Mouse (Mus musculus): ENCODE data around the gene Mrpl50. TPM values are rescaled to one million over a fixed set of nuclear protein-coding genes. Genes with fewer than 3 reads are reported as not detected.

The Mrpl50 gene
- 22.7 TPM for polyA plus RNA-seq (2017; shearing (Covaris generic))

GRCm38 (mm10) chr4:49520572-49521340, at the start of gene Mrpl50, which contains the start of gene Zfp189:
Gene Mrpl50 (minus strand): TSS chr4:49521093.
Gene Zfp189 (plus strand): TSS chr4:49521176.

GRCm38 (mm10) chr4:49549383-49549782, 28.5 kb upstream of the Mrpl50 start, which contains the start of gene Aldob:
Gene Aldob (minus strand): TSS chr4:49549546.

GRCm38 (mm10) chr4:49506386-49506785, 14.5 kb downstream of the Mrpl50 start, which contains the start of gene Baat:
Gene Baat (minus strand): TSS chr4:49506557.

GRCm38 (mm10) chr4:49473435-49474100, 47.3 kb downstream of the Mrpl50 start, which contains the start of gene Acnat1:
Gene Acnat1 (minus strand): TSS chr4:49473912.

Other genes starting within 250 kb of the Mrpl50 start
- gene Acnat2, start 112.9 kb downstream of the Mrpl50 start, polyA plus RNA-seq (2017; shearing (Covaris generic)) = not detected
- not detected for gene Acnat1, start 47.2 kb downstream of the Mrpl50 start, polyA plus RNA-seq (2017; shearing (Covaris generic))
- gene Baat, start 14.5 kb downstream of the Mrpl50 start, polyA plus RNA-seq (2017; shearing (Covaris generic)) = not detected
- gene Zfp189, start 83 bp upstream of the Mrpl50 start, polyA plus RNA-seq (2017; shearing (Covaris generic)) = 3.0 TPM
- not detected for gene Aldob, start 28.5 kb upstream of the Mrpl50 start, polyA plus RNA-seq (2017; shearing (Covaris generic))
- gene Tmem246, start 76.8 kb upstream of the Mrpl50 start, polyA plus RNA-seq (2017; shearing (Covaris generic)) = not detected
- 53.8 TPM for gene Rnf20, start 110.9 kb upstream of the Mrpl50 start, polyA plus RNA-seq (2017; shearing (Covaris generic))
- not detected for gene Ppp3r2, start 160.9 kb upstream of the Mrpl50 start, polyA plus RNA-seq (2017; shearing (Covaris generic))

Measured in naive thymus-derived CD4-positive, alpha-beta T cell, adult 5 months (primary cell).